8 mouse cellular contexts compared by ENCODE assay signal in genomic region chr2:181039356-181039680, GRCm38 (mm10). TPM values are rescaled to one million over a fixed set of nuclear protein-coding genes. Genes with fewer than 3 reads are reported as not detected.
DNase-seq lines count a peak whose midpoint lies in the region; ATAC-seq lines count a peak whose summit lies in the region.
"Had no signal": no experiment of that assay in that cellular context is flagged by ENCODE, and none has a peak within 500 bp of the region (broad histone marks: within the 10 kb centered on the region; RNA-seq: fewer than 3 reads in every experiment).

No protein-coding gene starts in this region.

- no peaks in the 10 kb centered on the region for H3K9me3 ChIP-seq in neural tube, embryonic 11.5 days (ENCODE audit: control insufficient read depth, low read length)
- H3K9me3 ChIP-seq in liver, embryonic 13.5 days (replicated peaks), result no peaks in the 10 kb centered on the region

- no peaks in the 10 kb centered on the region for H3K36me3 ChIP-seq in neural tube, embryonic 11.5 days (ENCODE audit: control insufficient read depth, insufficient read depth, low read length)
- no peaks in the 10 kb centered on the region for H3K36me3 ChIP-seq in liver, embryonic 13.5 days

- peak overlapping the region; percentile 69 for H3K4me3 ChIP-seq in neural tube, embryonic 11.5 days (ENCODE audit: low read depth, low read length)
- peak overlapping the region; percentile 46 for H3K4me3 ChIP-seq in liver, embryonic 13.5 days (replicated peaks)

- peak overlapping the region; percentile 89 for H3K9ac ChIP-seq in neural tube, embryonic 11.5 days (ENCODE audit: low read length)
- no peak overlapping the region for H3K9ac ChIP-seq in liver, embryonic 13.5 days

- peaks cover 8% of the 10 kb centered on the region; the same call in 1 of the 2 replicates for H3K27me3 ChIP-seq in neural tube, embryonic 11.5 days (ENCODE audit: control insufficient read depth, insufficient read depth, low read length)
- peaks cover 74% of the 10 kb centered on the region for H3K27me3 ChIP-seq in liver, embryonic 13.5 days

- H3K27ac ChIP-seq in neural tube, embryonic 11.5 days (ENCODE audit: low read depth, low read length), result no peak overlapping the region
- no peak overlapping the region for H3K27ac ChIP-seq in liver, embryonic 13.5 days

- no peak for DNase-seq in neural tube, embryonic 11.5 days (ENCODE audit: low spot score)
- DNase-seq in neural tube, embryonic 10.5 days (ENCODE audit: extremely low spot score, low spot score), result no peak
- DNase-seq in forelimb bud, embryonic 11.5 days (ENCODE audit: low read depth, low spot score), result peak; percentile 19
- no peak for DNase-seq in liver, embryonic 13.5 days
- no peak for DNase-seq in adrenal gland, postnatal 25 days
- DNase-seq in left cerebral cortex, adult 18-20 months (ENCODE audit: low spot score in 2 of 2), result no peak
- DNase-seq in gastrocnemius, postnatal 4 days (ENCODE audit: low spot score in 2 of 2), result no peak

- H3K4me1 ChIP-seq in neural tube, embryonic 11.5 days (ENCODE audit: control insufficient read depth, insufficient read depth, low read length), result peaks cover 28% of the 10 kb centered on the region
- 0 out of 2 replicates have a peak, but pooled peaks cover 3% of the 10 kb centered on the region for H3K4me1 ChIP-seq in liver, embryonic 13.5 days (replicated peaks)

- WGBS in neural tube, embryonic 11.5 days, result 0% methylated on average over 16 of the region's 16 CpGs
- whole genome bisulfite sequencing in liver, embryonic 13.5 days (ENCODE audit: insufficient replicate concordance), result 2% methylated on average over 16 of the region's 16 CpGs

- peak overlapping the region; percentile 85 for H3K4me2 ChIP-seq in neural tube, embryonic 11.5 days (ENCODE audit: low read depth)
- H3K4me2 ChIP-seq in liver, embryonic 13.5 days, result peak overlapping the region; percentile 62

- ATAC-seq in neural tube, embryonic 11.5 days (ENCODE audit: insufficient read depth, low FRiP score, low TSS enrichment), result no peak
- no peak for ATAC-seq in liver, embryonic 13.5 days (ENCODE audit: low read depth)
- ATAC-seq: activated CD4-positive, CD25-positive, alpha-beta regulatory T cell, adult 4 months had no signal

RNA-seq across cellular contexts. Expression of gene Chrna4, which starts 4.0 kb away (rescaled TPM):
- 61.4 and 68.5 TPM in 2 replicates for polyA plus RNA-seq in neural tube, embryonic 11.5 days (2014; fragmentation: Nextera tagmentation; extraction: Ambion mirVana)
- polyA plus RNA-seq in liver, embryonic 13.5 days (2015; fragmentation: Nextera tagmentation; extraction: Ambion mirVana), result 0.46 and 0.56 TPM in 2 replicates
- total RNA-seq in adrenal gland, postnatal 25 days (2021), result 9.9 and 19.2 TPM in 2 replicates
- total RNA-seq in left cerebral cortex, adult 18-20 months (2021), result 10 to 100 TPM; 36.5 to 41.2 TPM
- 1 to 10 TPM; 2.9 to 3.8 TPM for total RNA-seq in gastrocnemius, postnatal 4 days (2021)
- polyA plus RNA-seq: activated CD4-positive, CD25-positive, alpha-beta regulatory T cell, adult 4 months had no signal

RNA-seq across cellular contexts. Expression of gene Col20a1, which starts 53.0 kb away (rescaled TPM):
- polyA plus RNA-seq in neural tube, embryonic 11.5 days (2014; fragmentation: Nextera tagmentation; extraction: Ambion mirVana), result 1.0 and 2.1 TPM in 2 replicates
- 0.06 and 0.13 TPM in 2 replicates for polyA plus RNA-seq in liver, embryonic 13.5 days (2015; fragmentation: Nextera tagmentation; extraction: Ambion mirVana)
- 2.6 and 3.4 TPM in 2 replicates for total RNA-seq in adrenal gland, postnatal 25 days (2021)
- 1 to 10 TPM in 1 of 2 experiments, under 1 TPM in 1; 0.82 to 1.1 TPM for total RNA-seq in left cerebral cortex, adult 18-20 months (2021)
- 10 to 100 TPM; 11.1 to 13.1 TPM for total RNA-seq in gastrocnemius, postnatal 4 days (2021)
